In the genomic region with DNA sequence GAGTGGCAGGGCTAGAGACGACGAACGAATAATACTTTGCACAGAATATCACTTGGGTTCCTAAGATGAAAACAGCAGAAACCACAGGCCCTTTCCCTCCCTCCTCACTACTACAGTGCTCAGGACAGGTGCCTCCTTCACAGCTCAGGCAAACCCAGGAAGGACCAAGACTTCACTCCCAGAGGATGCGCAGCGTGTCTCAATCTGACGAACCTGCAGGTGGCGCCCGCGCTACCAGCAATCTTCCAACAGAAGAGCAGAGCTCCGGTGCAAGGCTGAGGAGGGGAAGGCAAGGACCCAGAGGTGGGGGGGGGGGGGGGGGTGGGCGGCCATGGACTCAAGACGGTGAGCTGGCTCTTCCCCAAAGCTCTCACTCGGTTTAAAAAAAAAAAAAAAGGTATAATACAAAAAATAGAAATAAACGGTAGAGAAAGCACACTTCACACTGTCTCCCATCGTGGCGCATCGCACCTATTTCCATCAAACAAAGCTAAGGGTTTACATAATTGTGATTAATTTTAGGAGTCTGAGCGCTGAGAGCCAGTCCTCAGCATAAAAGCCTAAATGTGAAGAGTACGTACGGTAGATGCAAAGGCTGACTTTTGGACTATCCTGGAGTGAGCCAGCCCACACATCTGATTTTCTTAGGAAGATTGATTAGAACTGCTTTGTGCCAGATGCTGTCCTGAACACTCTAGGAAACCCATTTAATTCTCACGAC, we compare ENCODE assay signal across 9 mouse cellular contexts. TPM values are rescaled to one million over a fixed set of nuclear protein-coding genes. Genes with fewer than 3 reads are reported as not detected.
A peak's percentile ranks its signal among the peaks of the same experiment; 100 is the strongest.
DNase-seq lines count a peak whose midpoint lies in the region; ATAC-seq and TF ChIP-seq lines count a peak whose summit lies in the region.
"Had no signal": no experiment of that assay in that cellular context is flagged by ENCODE, and none has a peak within 500 bp of the region (broad histone marks: within the 10 kb centered on the region; RNA-seq: fewer than 3 reads in every experiment).

No protein-coding gene starts in this region.

- H3K4me3 ChIP-seq in CH12.LX (replicated peaks in 1 of 3; ENCODE audit: low read depth in 2 of 3, low read length in 2 of 3, poor library complexity in 1 of 3) = no peak overlapping the region
- no peak overlapping the region for H3K4me3 ChIP-seq in heart, embryonic 14.5 days (ENCODE audit: control insufficient read depth in 1 of 2, insufficient read depth in 1 of 2, low read depth in 1 of 2, low read length in 2 of 2)
- H3K4me3 ChIP-seq in lung, adult 2 months (replicated peaks; ENCODE audit: extremely low read depth, low read depth, low read length) = no peak overlapping the region
- H3K4me3 ChIP-seq in olfactory bulb, adult 2 months (ENCODE audit: insufficient read depth, low read depth, low read length) = no peak overlapping the region
- H3K4me3 ChIP-seq in thymus, adult 2 months (ENCODE audit: control insufficient read depth, insufficient read depth, low read length) = no peak overlapping the region
- H3K4me3 ChIP-seq: heart, embryonic 15.5 days had no signal

- H3K36me3 ChIP-seq in CH12.LX (replicated peaks in 1 of 2; ENCODE audit: control insufficient read depth in 1 of 2, insufficient read depth in 1 of 2, low read length in 1 of 2) = peaks cover 6 to 33% of the 10 kb centered on the region in 2 experiments
- peaks cover 22% of the 10 kb centered on the region for H3K36me3 ChIP-seq in heart, embryonic 14.5 days (ENCODE audit: control insufficient read depth, insufficient read depth, low read length)
- H3K36me3 ChIP-seq in thymus, adult 2 months (ENCODE audit: control insufficient read depth, insufficient read depth, low read length) = 0 out of 2 replicates have a peak, but pooled peaks cover 2% of the 10 kb centered on the region

- in situ Hi-C loops in CH12.LX (cut with MboI; ENCODE audit: low pct_ligation_motif_present, low pct_unique_long_range_greater_than_20kb, low sequenced_read_pairs) = no loop called here

- no peaks in the 10 kb centered on the region for H3K79me2 ChIP-seq in CH12.LX (replicated peaks; ENCODE audit: control insufficient read depth, extremely low read depth, insufficient read depth, poor library complexity, severe bottlenecking)

- no peak for TF ChIP-seq POLR2A in CH12.LX (IDR thresholded peaks at IDR 0.05; ENCODE audit: low read depth, low read length)
- no peak for TF ChIP-seq POLR2A in lung, adult 2 months (IDR thresholded peaks at IDR 0.05; ENCODE audit: borderline replicate concordance, extremely low read depth, low read depth, low read length)
- no peak for TF ChIP-seq POLR2A in olfactory bulb, adult 2 months (IDR thresholded peaks at IDR 0.05; ENCODE audit: insufficient read depth, low read depth, low read length)
- no peak for TF ChIP-seq POLR2A in thymus, adult 2 months (IDR thresholded peaks at IDR 0.05; ENCODE audit: control insufficient read depth, extremely low read depth, insufficient read depth, low read length, poor library complexity)

- TF ChIP-seq CTCF in CH12.LX (conservative IDR thresholded peaks at IDR 0.05 in 1 of 2, IDR thresholded peaks at IDR 0.05 in 1 of 2; ENCODE audit: low read depth in 2 of 2, low read length in 2 of 2) = peak; percentile 28 to 78
- TF ChIP-seq CTCF in lung, adult 2 months (IDR thresholded peaks at IDR 0.05; ENCODE audit: insufficient read depth, low read length) = peak; percentile 84
- peak; percentile 63; the same call in 1 of the 2 replicates for TF ChIP-seq CTCF in olfactory bulb, adult 2 months (IDR thresholded peaks at IDR 0.05; ENCODE audit: insufficient read depth, low read depth, low read length)
- peak; percentile 75 for TF ChIP-seq CTCF in thymus, adult 2 months (IDR thresholded peaks at IDR 0.05; ENCODE audit: borderline replicate concordance, control insufficient read depth, extremely low read depth, insufficient read depth, low read length, poor library complexity)

- H3K9ac ChIP-seq in CH12.LX (ENCODE audit: insufficient read depth, low read depth) = no peak overlapping the region
- no peak overlapping the region for H3K9ac ChIP-seq in heart, embryonic 14.5 days (ENCODE audit: low read length)
- H3K9ac ChIP-seq: heart, embryonic 15.5 days had no signal

- dilution Hi-C loops in CH12.LX (cut with MboI; ENCODE audit: extremely low pct_ligation_motif_present, extremely low pct_unique_long_range_greater_than_20kb, low sequenced_read_pairs) = no loop called here

- 26% methylated on average over 20 of the region's 21 CpGs for WGBS in heart, embryonic 14.5 days
- 22% methylated on average over 21 of the region's 21 CpGs for WGBS in lung, adult 2 months
- WGBS in olfactory bulb, adult 2 months = 13% methylated on average over 21 of the region's 21 CpGs
- 28% methylated on average over 21 of the region's 21 CpGs for whole genome bisulfite sequencing in thymus, adult 2 months

- H3K4me1 ChIP-seq in CH12.LX (ENCODE audit: control insufficient read depth in 1 of 2, insufficient read depth in 2 of 2) = peaks cover 4 to 25% of the 10 kb centered on the region in 2 experiments
- H3K4me1 ChIP-seq in heart, embryonic 14.5 days (ENCODE audit: control insufficient read depth in 2 of 2, insufficient read depth in 2 of 2, low read length in 2 of 2) = peaks cover 10 to 17% of the 10 kb centered on the region in 2 experiments
- H3K4me1 ChIP-seq in lung, adult 2 months (ENCODE audit: control insufficient read depth, insufficient read depth, low read length) = peaks cover 4% of the 10 kb centered on the region; the same call in 1 of the 2 replicates
- H3K4me1 ChIP-seq in olfactory bulb, adult 2 months (ENCODE audit: control insufficient read depth, insufficient read depth, low read length) = peaks cover 9% of the 10 kb centered on the region
- 0 out of 2 replicates have a peak, but pooled peaks cover 7% of the 10 kb centered on the region for H3K4me1 ChIP-seq in thymus, adult 2 months (replicated peaks; ENCODE audit: control insufficient read depth, insufficient read depth, low read length)

- H3K27ac ChIP-seq in CH12.LX (ENCODE audit: insufficient read depth, low read depth) = no peak overlapping the region
- H3K27ac ChIP-seq in heart, embryonic 14.5 days (replicated peaks in 1 of 2; ENCODE audit: control insufficient read depth in 1 of 2, insufficient read depth in 1 of 2, low read depth in 2 of 2, low read length in 2 of 2) = no peak overlapping the region
- no peak overlapping the region for H3K27ac ChIP-seq in olfactory bulb, adult 2 months (ENCODE audit: insufficient read depth, low read depth, low read length)
- H3K27ac ChIP-seq in thymus, adult 2 months (ENCODE audit: control insufficient read depth, insufficient read depth, low read length) = no peak overlapping the region

- ATAC-seq in erythroid progenitor cell, adult 5-6 weeks (replicated peaks; ENCODE audit: low FRiP score, poor library complexity, severe bottlenecking) = peak; percentile 58
- no peak for ATAC-seq in heart, embryonic 14.5 days (ENCODE audit: insufficient number of reproducible peaks, insufficient read depth, low FRiP score, low read depth)

- H3K4me2 ChIP-seq in CH12.LX (ENCODE audit: insufficient read depth, low read depth, poor library complexity, severe bottlenecking) = no peak overlapping the region
- peak overlapping the region; percentile 27; the same call in 1 of the 2 replicates for H3K4me2 ChIP-seq in heart, embryonic 14.5 days (ENCODE audit: low read length)
- H3K4me2 ChIP-seq: heart, embryonic 15.5 days had no signal

- TF ChIP-seq RAD21 in CH12.LX (IDR thresholded peaks at IDR 0.05; ENCODE audit: low read depth, low read length) = peak; percentile 65

- no peaks in the 10 kb centered on the region for H3K9me3 ChIP-seq in CH12.LX (replicated peaks; ENCODE audit: low read length)
- H3K9me3 ChIP-seq in heart, embryonic 14.5 days (ENCODE audit: control insufficient read depth, low read length) = no peaks in the 10 kb centered on the region
- H3K9me3 ChIP-seq: heart, embryonic 15.5 days had no signal

- H3K27me3 ChIP-seq in CH12.LX (replicated peaks) = no peaks in the 10 kb centered on the region
- no peaks in the 10 kb centered on the region for H3K27me3 ChIP-seq in heart, embryonic 14.5 days (ENCODE audit: control insufficient read depth, insufficient read depth, low read length)
- H3K27me3 ChIP-seq in thymus, adult 2 months (ENCODE audit: control insufficient read depth, insufficient read depth, low read length) = no peaks in the 10 kb centered on the region
- H3K27me3 ChIP-seq: heart, embryonic 15.5 days had no signal

- TF ChIP-seq EP300 in CH12.LX (IDR thresholded peaks at IDR 0.05; ENCODE audit: low read length) = no peak

- peak; percentile 71 for DNase-seq in CH12.LX (ENCODE audit: extremely low read depth)
- peak; percentile 94 for DNase-seq in brain, adult 2 months (ENCODE audit: low read depth, low spot score)
- DNase-seq in kidney, postnatal 4 days = peak; percentile 90 to 92
- DNase-seq in lung, adult 2 months = peak; percentile 70
- DNase-seq in thymus, adult 2 months = peak; percentile 78

TF ChIP-seq in CH12.LX, 34 proteins besides CTCF, POLR2A, EP300 and RAD21 (continues in another document):
- TF ChIP-seq USF2 (conservative IDR thresholded peaks at IDR 0.05; ENCODE audit: low read depth, low read length) = no peak
- TF ChIP-seq JUND (conservative IDR thresholded peaks at IDR 0.05; ENCODE audit: low read depth, low read length) = no peak
- peak; percentile 37; the same call in 1 of the 2 replicates for TF ChIP-seq ZC3H11A (IDR thresholded peaks at IDR 0.05; ENCODE audit: low read depth, low read length)

RNA-seq across cellular contexts. Expression of a gene that starts 2.7 kb away (rescaled TPM):
- 190 and 206 TPM in 2 replicates for total RNA-seq in CH12.LX (2012; rRNA removed)
- total RNA-seq in CH12.LX (2014; rRNA removed) = 403 and 422 TPM in 2 replicates
- 190 and 226 TPM in 2 replicates for polyA plus RNA-seq in CH12.LX (2012; ENCODE audit: insufficient read length, low read depth)
- 77.1 and 104 TPM in 2 replicates for total RNA-seq in erythroid progenitor cell, adult 5-6 weeks (2015; ENCODE audit: low replicate concordance)
- total RNA-seq in erythroid progenitor cell, adult 5-6 weeks (2017; ENCODE audit: low replicate concordance) = 81.9 and 122 TPM in 2 replicates
- polyA plus RNA-seq in heart, embryonic 14.5 days (2014; fragmentation: Nextera tagmentation; extraction: Ambion mirVana) = 227 and 228 TPM in 2 replicates
- 194 and 219 TPM in 2 replicates for polyA plus RNA-seq in lung, adult 2 months (2012; rRNA removed)
- polyA plus RNA-seq in olfactory bulb, adult 2 months (2012; ENCODE audit: insufficient read depth, insufficient read length, low replicate concordance, missing spikeins) = not detected in 2 replicates
- 279 and 354 TPM in 2 replicates for polyA plus RNA-seq in thymus, adult 2 months (2012; rRNA removed)

RNA-seq across cellular contexts. Expression of a gene that starts 55.1 kb away (rescaled TPM):
- total RNA-seq in CH12.LX (2012; rRNA removed) = 5.8 and 6.8 TPM in 2 replicates
- 8.1 and 8.6 TPM in 2 replicates for total RNA-seq in CH12.LX (2014; rRNA removed)
- polyA plus RNA-seq in CH12.LX (2012; ENCODE audit: insufficient read length, low read depth) = 5.8 and 9.2 TPM in 2 replicates
- 9.6 and 17.7 TPM in 2 replicates for total RNA-seq in erythroid progenitor cell, adult 5-6 weeks (2015; ENCODE audit: low replicate concordance)
- 10.4 and 25.2 TPM in 2 replicates for total RNA-seq in erythroid progenitor cell, adult 5-6 weeks (2017; ENCODE audit: low replicate concordance)
- polyA plus RNA-seq in heart, embryonic 14.5 days (2014; fragmentation: Nextera tagmentation; extraction: Ambion mirVana) = 6.8 and 8.3 TPM in 2 replicates
- polyA plus RNA-seq in lung, adult 2 months (2012; rRNA removed) = 5.7 and 10.5 TPM in 2 replicates
- polyA plus RNA-seq in olfactory bulb, adult 2 months (2012; ENCODE audit: insufficient read depth, insufficient read length, low replicate concordance, missing spikeins) = not detected in 2 replicates
- 6.7 and 8.0 TPM in 2 replicates for polyA plus RNA-seq in thymus, adult 2 months (2012; rRNA removed)
